Mouse (Mus musculus) thymus, adult 2 months (tissue): ENCODE measurements around the gene Cxcl10.

Experiments
- CTCF ChIP-seq: fragments of 200-500 bp; IDR thresholded peaks from 2 replicates; pipeline ENCODE4 v1.5.1; 2012; ENCODE audit warnings: mild to moderate bottlenecking, control low read depth, low read length, moderate library complexity, borderline replicate concordance; ENCODE audit not compliant: control insufficient read depth, poor library complexity, insufficient read depth; ENCODE audit errors: extremely low read depth
- POLR2A ChIP-seq: fragments of 200-500 bp; IDR thresholded peaks from 2 replicates; pipeline ENCODE4 v1.6.1; 2012; ENCODE audit warnings: mild to moderate bottlenecking, low read length, control low read depth, moderate library complexity; ENCODE audit not compliant: control insufficient read depth, poor library complexity, insufficient read depth; ENCODE audit errors: extremely low read depth

DNA sequence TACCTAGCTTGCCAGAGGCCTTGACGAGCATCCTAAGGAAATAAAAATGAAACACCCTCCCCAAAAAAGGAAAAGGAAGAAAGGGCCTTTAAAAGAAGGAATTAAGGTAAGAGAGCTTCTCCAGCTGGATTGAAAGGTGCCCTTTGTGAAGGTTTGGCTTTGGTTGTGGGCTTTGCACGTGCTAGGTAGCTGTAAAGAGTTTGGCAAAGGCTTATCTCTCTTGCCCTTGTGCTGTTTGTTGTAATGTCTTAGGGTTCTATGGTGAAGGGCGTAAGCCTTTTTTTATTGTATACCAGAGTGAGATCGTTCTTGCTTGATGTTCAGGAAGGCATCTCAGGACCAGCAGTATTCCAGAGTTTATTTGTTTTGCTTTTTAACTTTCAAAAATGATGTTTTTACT lies 8.1 kb downstream of the Cxcl10 start:
- TF ChIP-seq POLR2A (no peak), CTCF (no peak)
